In the genomic region with DNA sequence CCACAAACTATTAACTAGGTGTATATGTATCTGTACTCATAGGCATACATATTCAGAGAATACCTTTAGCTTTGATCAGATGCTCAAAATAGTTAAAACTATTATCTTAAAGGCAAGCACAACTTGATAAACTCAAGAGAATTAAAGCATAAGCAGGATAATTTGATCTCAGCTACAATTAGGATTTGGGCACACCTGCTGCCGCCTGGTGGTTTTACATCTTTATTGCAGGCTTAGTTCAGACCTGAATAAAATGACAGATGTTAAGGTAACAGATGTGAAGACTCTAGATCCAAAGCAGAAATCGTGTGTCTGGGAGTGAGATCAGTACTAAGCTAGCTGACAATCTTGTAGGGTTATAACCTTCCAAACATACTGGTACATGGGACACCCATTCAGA, we compare ENCODE assay signal across 25 mouse cellular contexts. TPM values are rescaled to one million over a fixed set of nuclear protein-coding genes. Genes with fewer than 3 reads are reported as not detected.
DNase-seq lines count a peak whose midpoint lies in the region; TF ChIP-seq lines count a peak whose summit lies in the region.
"Had no signal": no experiment of that assay in that cellular context is flagged by ENCODE, and none has a peak within 500 bp of the region (broad histone marks: within the 10 kb centered on the region; RNA-seq: fewer than 3 reads in every experiment).

No protein-coding gene starts in this region.

- no peaks in the 10 kb centered on the region for H3K36me3 ChIP-seq in E14TG2a.4 (ENCODE audit: insufficient read depth, low read length)
- H3K36me3 ChIP-seq: forebrain, embryonic 12.5 days; heart, embryonic 10.5 days; kidney, embryonic 15.5 days; limb, embryonic 15.5 days; neural tube, embryonic 12.5 days had no signal

- H3K4me1 ChIP-seq in E14TG2a.4 (replicated peaks; ENCODE audit: low read depth, low read length), result no peaks in the 10 kb centered on the region
- H3K4me1 ChIP-seq: heart, embryonic 10.5 days; kidney, embryonic 15.5 days; neural tube, embryonic 12.5 days had no signal

- H3K4me3 ChIP-seq in left cerebral cortex, adult 2 months, result no peak overlapping the region
- no peak overlapping the region for H3K4me3 ChIP-seq in E14TG2a.4 (replicated peaks; ENCODE audit: low read length)
- H3K4me3 ChIP-seq: forebrain, embryonic 12.5 days; heart, embryonic 10.5 days; kidney, embryonic 15.5 days; limb, embryonic 15.5 days; neural tube, embryonic 12.5 days had no signal

- intact Hi-C loops in heart, postnatal 36 days (cut with DNase I), result loop anchor here (2.0 kb wide), 1 partner anchor 376 kb away; no protein-coding TSS in a partner anchor
- intact Hi-C loops in left cerebral cortex, adult 2 months (cut with DNase I), result no loop called here
- intact Hi-C loops in left cerebral cortex, postnatal 4 days (cut with DNase I), result no loop called here

- no peak overlapping the region for H3K27ac ChIP-seq in left cerebral cortex, adult 2 months
- H3K27ac ChIP-seq: forebrain, embryonic 12.5 days; heart, embryonic 10.5 days; hindbrain, embryonic 14.5 days; kidney, embryonic 15.5 days; limb, embryonic 15.5 days; neural tube, embryonic 12.5 days had no signal

- DNase-seq in heart, adult 11 months, result peak; percentile 50
- no peak for DNase-seq in heart, postnatal 36 days
- DNase-seq in left cerebral cortex, adult 2 months (ENCODE audit: extremely low spot score in 1 of 2, low spot score in 2 of 2), result no peak
- DNase-seq in left cerebral cortex, postnatal 4 days, result no peak
- no peak for DNase-seq in brain, embryonic 14.5 days (ENCODE audit: low read depth)
- DNase-seq in ovary, postnatal 14 days (ENCODE audit: low spot score), result no peak
- DNase-seq: adrenal gland, postnatal 36 days; cerebellum, adult 2 months; cerebellum, postnatal 36 days; gastrocnemius, postnatal 14 days; heart, postnatal 14 days; layer of hippocampus, postnatal 36 days; lung, postnatal 36 days; thymus, postnatal 14 days had no signal

- TF ChIP-seq POLR2A in brain, embryonic 14.5 days (IDR thresholded peaks at IDR 0.05; ENCODE audit: borderline replicate concordance, extremely low read depth, insufficient read depth, insufficient read length, poor library complexity, severe bottlenecking), result no peak

- no peaks in the 10 kb centered on the region for H3K27me3 ChIP-seq in E14TG2a.4 (ENCODE audit: insufficient read depth, low read length)
- H3K27me3 ChIP-seq: forebrain, embryonic 12.5 days; kidney, embryonic 15.5 days; limb, embryonic 15.5 days; neural tube, embryonic 12.5 days had no signal

- H3K9me3 ChIP-seq in E14TG2a.4 (ENCODE audit: low read length), result no peaks in the 10 kb centered on the region
- H3K9me3 ChIP-seq: forebrain, embryonic 12.5 days; heart, embryonic 10.5 days; kidney, embryonic 15.5 days; limb, embryonic 15.5 days; neural tube, embryonic 12.5 days had no signal

- TF ChIP-seq CTCF in left cerebral cortex, adult 2 months (IDR thresholded peaks at IDR 0.05), result peak; percentile 23
- TF ChIP-seq CTCF in E14TG2a.4 (conservative IDR thresholded peaks at IDR 0.05; ENCODE audit: low read length), result peak; percentile 75
- TF ChIP-seq CTCF in brain, embryonic 14.5 days (IDR thresholded peaks at IDR 0.05; ENCODE audit: borderline replicate concordance, extremely low read depth, insufficient read depth, insufficient read length), result peak; percentile 12; the same call in 1 of the 2 replicates

RNA-seq across cellular contexts. Expression of a gene that starts 24.8 kb away (rescaled TPM):
- total RNA-seq in heart, postnatal 36 days (2021), result under 1 TPM; 0.11 to 0.50 TPM
- 10 to 100 TPM; 18.6 to 22.2 TPM for total RNA-seq in left cerebral cortex, adult 2 months (2021)
- 10 to 100 TPM; 53.7 to 74.9 TPM for total RNA-seq in left cerebral cortex, postnatal 4 days (2021)
- polyA plus RNA-seq in brain, embryonic 14.5 days (2012; rRNA removed), result 5.1 and 10.7 TPM in 2 replicates
- total RNA-seq: megakaryocyte-erythroid progenitor cell, adult 5-6 weeks; monocyte, adult 5-6 weeks had no signal
- polyA plus RNA-seq: liver, embryonic 16.5 days; small intestine, adult 2 months had no signal

Comparison
In these comparisons a context has a peak if more than half of its experiments do, and no peak if none do; other contexts are left out.
1. CTCF ChIP-seq: peak in every context shown above with its lines; median percentile 75 in E14TG2a.4; 23 in left cerebral cortex, adult 2 months; 12 in brain, embryonic 14.5 days.
2. RNA of a gene that starts 24.8 kb away (total RNA-seq): 53.7 to 74.9 TPM in left cerebral cortex, postnatal 4 days and 18.6 to 22.2 TPM in left cerebral cortex, adult 2 months; 0.11 to 0.50 TPM in heart, postnatal 36 days; every median in the first group is over 10 times any median in the second.